Mouse (Mus musculus) lung, embryonic 15.5 days (tissue): Measurements from ENCODE around the gene Cadm4. TPM values are rescaled to one million over a fixed set of nuclear protein-coding genes. Genes with fewer than 3 reads are reported as not detected.

ENCODE experiments used
- polyA plus RNA-seq: library from polyadenylated mRNA; unstranded; fragments of >200 nt; fragmentation: Nextera tagmentation; extraction: Ambion mirVana; gene quantifications from 2 replicates; pipeline ENCODE4 v1.2.1, GENCODE M21; 2015

Cadm4 gene
- polyA plus RNA-seq, 1 experiment from 2014 or later, result 3.5 TPM

Other genes with a start within 250 kb of the Cadm4 start
- gene Zfp109, start 244.5 kb upstream of the Cadm4 start, polyA plus RNA-seq, result 5.1 and 6.5 TPM in 2 replicates
- gene Zfp108, start 227.2 kb upstream of the Cadm4 start, polyA plus RNA-seq, result 3.8 and 3.9 TPM in 2 replicates
- 8.7 and 9.3 TPM in 2 replicates for gene Zfp93, start 211.6 kb upstream of the Cadm4 start, polyA plus RNA-seq
- 36.2 and 37.9 TPM in 2 replicates for gene Zfp61, start 180.8 kb upstream of the Cadm4 start, polyA plus RNA-seq
- 10.3 and 10.4 TPM in 2 replicates for gene Zfp94, start 165.4 kb upstream of the Cadm4 start, polyA plus RNA-seq
- gene Tescl, start 148.1 kb upstream of the Cadm4 start, polyA plus RNA-seq, result not detected in 2 replicates
- gene Lypd5, start 132.8 kb upstream of the Cadm4 start, polyA plus RNA-seq, result not detected in 2 replicates
- gene Kcnn4, start 111.8 kb upstream of the Cadm4 start, polyA plus RNA-seq, result 3.5 and 4.7 TPM in 2 replicates
- 22.5 and 23.9 TPM in 2 replicates for gene Smg9, start 82.4 kb upstream of the Cadm4 start, polyA plus RNA-seq
- not detected in 2 replicates for gene Irgc1, start 29.7 kb upstream of the Cadm4 start, polyA plus RNA-seq
- 17.5 and 18.6 TPM in 2 replicates for gene Plaur, start 19.5 kb upstream of the Cadm4 start, polyA plus RNA-seq
- gene Zfp428, start 25.0 kb downstream of the Cadm4 start, polyA plus RNA-seq, result 42.7 and 47.2 TPM in 2 replicates
- gene AC161166.1, start 30.4 kb downstream of the Cadm4 start, polyA plus RNA-seq, result 0.19 and 0.47 TPM in 2 replicates
- 7.8 and 7.9 TPM in 2 replicates for gene Irgq, start 48.7 kb downstream of the Cadm4 start, polyA plus RNA-seq
- gene Pinlyp, start 64.1 kb downstream of the Cadm4 start, polyA plus RNA-seq, result 0.39 and 0.54 TPM in 2 replicates
- gene Xrcc1, start 64.3 kb downstream of the Cadm4 start, polyA plus RNA-seq, result 109 and 118 TPM in 2 replicates
- 23.8 and 24.2 TPM in 2 replicates for gene Ethe1, start 105.5 kb downstream of the Cadm4 start, polyA plus RNA-seq
- gene Zfp575, start 105.6 kb downstream of the Cadm4 start, polyA plus RNA-seq, result 2.8 and 3.0 TPM in 2 replicates
- 0.15 and 0.21 TPM in 2 replicates for gene Phldb3, start 128.7 kb downstream of the Cadm4 start, polyA plus RNA-seq
- 0.18 and 0.40 TPM in 2 replicates for gene Lypd3, start 154.5 kb downstream of the Cadm4 start, polyA plus RNA-seq
- gene Tex101, start 194.7 kb downstream of the Cadm4 start, polyA plus RNA-seq, result not detected in 2 replicates
- not detected in 2 replicates for gene BC049730, start 227.2 kb downstream of the Cadm4 start, polyA plus RNA-seq
- gene Gm4763, start 244.9 kb downstream of the Cadm4 start, polyA plus RNA-seq, result not detected in 2 replicates